Mouse (Mus musculus): ENCODE results near the gene Mrpl34.
A peak's percentile ranks its signal among the peaks of the same experiment; 100 is the strongest.

The Mrpl34 gene

DNA sequence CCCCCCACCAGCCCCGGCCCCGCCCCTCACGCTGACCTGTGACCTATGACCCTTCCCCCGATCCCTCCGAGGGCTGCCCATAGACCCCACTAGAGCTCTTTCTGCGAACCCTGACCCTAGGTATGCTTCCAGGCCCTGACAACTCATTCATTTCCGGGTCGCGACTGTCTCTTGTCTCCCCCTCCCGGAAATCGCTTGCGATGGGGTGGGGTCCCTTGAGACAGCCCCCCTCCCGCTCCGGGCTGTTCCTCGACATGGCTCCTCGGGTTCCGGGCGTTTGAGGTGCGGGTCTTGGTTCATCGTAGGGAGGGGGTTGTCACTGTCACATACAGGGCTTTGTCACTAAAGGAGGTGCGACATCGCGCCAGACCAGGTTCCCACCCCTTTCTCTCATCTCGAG is 4.7 kb downstream of the Mrpl34 start:
- DNase-seq (ENCODE audit: low read depth): no peak

- no peak for DNase-seq (ENCODE audit: low read depth)
These were observed 5.6 kb downstream of the Mrpl34 start for GRCm38 (mm10) chr8:71470146-71470912.

- DNase-seq (ENCODE audit: low read depth): no peak
These were observed 6.1 kb downstream of the Mrpl34 start for GRCm38 (mm10) chr8:71470913-71471255.

DNA sequence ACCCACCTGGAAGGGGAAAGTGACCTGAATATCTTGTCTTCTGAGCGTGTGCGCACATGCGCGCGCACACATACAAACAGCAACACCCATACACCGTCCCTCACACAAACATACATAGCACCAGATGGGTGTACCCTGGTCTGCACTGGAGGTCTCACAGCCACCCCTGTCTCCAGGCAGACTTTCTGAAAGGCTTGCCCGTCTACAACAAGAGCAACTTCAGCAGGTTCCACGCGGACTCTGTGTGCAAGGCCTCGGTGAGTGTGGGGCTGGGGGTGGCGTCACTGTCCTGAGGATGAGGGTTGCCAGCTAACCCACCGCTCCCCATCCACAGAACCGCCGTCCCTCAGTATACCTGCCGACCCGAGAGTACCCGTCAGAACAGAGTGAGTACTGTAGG is 7.1 kb downstream of the Mrpl34 start:
- no peak for DNase-seq (ENCODE audit: low read depth)

GRCm38 (mm10) chr8:71472601-71473386 is 8.0 kb downstream of the Mrpl34 start:
- DNase-seq (ENCODE audit: low read depth): no peak

GRCm38 (mm10) chr8:71474344-71474743 is 9.6 kb downstream of the Mrpl34 start:
- DNase-seq (ENCODE audit: low read depth): no peak

DNA sequence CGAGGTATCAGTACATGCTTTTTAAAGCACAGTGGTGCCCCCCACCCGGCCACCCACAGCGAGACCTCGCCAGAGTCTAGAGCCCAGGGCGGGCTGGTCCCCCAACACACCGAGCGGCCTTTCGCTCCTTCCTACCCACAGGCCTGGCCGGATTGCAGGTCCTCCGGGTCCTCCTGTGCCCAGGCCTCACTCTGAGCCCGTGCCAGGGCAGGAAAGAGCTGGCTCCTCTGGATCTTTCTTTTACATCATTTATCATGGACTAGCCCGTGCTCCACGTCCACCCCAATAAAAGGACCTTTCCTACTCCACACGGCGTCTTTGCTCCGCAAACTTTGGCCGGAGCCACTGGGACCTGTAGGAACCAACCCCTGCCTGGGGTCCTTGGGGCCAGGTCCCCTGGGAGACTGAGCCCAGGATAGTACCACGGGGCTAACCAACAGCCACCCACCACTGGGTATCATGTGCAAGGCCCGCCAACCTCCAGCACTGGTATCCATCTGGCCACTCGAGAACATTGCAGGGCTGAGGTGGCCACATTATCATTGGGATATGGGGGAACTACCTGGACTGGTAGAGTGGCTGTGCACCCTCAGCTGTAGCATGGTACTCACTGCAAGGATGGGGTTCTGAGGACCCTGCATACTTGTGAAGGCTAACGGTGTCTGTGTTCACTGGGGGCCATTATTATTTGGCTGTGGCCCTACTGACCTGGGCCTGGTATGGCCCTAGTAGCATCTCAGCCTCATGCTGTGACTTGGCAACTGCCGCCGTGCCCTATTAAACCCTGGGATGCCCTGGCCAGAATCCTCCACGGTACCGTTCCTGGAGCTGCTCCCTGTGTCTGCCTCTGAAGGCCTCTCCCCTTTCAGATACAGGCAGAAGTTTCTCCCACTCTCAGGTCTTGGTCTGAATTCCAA is 10.3 kb downstream of the Mrpl34 start:
- no peak for DNase-seq (ENCODE audit: low read depth)

DNA sequence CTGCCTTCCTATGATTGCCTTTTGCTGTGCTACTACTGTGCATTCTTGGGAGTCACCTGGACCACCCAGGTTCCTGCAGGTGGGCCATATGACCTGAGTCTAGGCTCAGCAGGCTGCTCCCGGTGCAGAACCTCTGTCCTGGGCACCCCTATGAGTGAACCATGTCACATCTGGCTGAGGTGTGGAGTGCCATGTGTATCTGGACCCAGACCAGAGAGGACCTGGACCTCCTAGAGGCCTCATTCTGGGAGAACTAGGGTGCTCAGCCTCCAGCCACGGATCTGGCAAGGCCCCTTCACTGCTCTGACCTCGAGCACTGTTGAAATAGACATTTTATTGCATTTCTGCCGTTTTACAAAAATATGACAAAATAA is 10.9 kb downstream of the Mrpl34 start:
- DNase-seq (ENCODE audit: low read depth): no peak

- no peak for DNase-seq (ENCODE audit: low read depth)
These were observed 11.6 kb downstream of the Mrpl34 start for GRCm38 (mm10) chr8:71476099-71476940.

DNA sequence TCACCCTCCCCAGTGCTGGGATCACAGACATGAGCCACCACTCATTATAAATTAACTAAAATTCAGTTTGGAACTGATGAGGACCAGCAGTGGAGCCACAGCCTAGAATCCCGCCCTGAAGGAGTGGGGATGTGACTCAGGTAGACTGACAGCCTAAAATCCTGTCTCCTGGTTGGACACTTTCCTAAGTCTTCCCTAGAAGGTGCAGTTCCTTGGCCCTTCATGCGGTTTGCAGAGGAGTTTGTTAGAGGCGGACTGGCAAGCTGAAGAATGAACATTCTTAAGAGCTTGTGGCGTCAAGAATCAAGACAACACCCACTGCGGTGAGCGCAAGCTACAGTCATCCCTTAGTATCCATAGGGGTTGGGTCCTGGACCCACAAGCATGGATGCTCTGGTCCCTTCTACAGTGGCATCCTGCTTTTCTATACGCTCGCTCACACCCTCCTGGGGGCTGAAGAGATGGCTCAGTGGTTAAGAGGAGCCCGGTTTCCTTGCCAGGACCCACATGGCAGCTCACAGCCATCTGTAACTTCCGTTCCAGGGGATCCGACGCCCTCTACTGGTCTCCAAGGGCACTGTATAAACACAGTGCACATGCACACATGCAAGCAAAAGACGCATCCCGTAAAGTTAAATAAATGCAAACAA is 12.6 kb downstream of the Mrpl34 start:
- DNase-seq (ENCODE audit: low read depth): no peak

DNA sequence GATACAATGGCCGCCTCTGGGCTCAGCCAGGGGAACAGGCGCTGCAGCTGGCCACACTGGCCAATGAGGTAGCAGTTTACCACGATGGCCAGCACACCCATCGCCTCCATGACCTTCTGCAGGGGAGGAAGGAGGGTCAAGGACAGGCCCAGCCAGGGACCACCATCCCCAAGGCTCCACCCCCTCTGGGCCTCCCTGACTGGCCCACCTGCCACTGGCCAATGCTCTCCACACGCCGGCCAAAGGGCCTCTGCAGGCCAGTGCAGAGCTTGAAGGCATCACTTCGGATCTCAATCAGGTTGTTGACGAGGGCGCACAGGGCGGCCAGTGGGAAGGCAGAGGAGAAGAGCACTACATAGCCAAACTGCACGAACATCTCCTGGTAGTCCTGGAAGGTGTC is 14.2 kb downstream of the Mrpl34 start:
- DNase-seq (ENCODE audit: low read depth): no peak

- no peak for DNase-seq (ENCODE audit: low read depth)
These were observed 19.2 kb downstream of the Mrpl34 start for GRCm38 (mm10) chr8:71483932-71484331.

DNA sequence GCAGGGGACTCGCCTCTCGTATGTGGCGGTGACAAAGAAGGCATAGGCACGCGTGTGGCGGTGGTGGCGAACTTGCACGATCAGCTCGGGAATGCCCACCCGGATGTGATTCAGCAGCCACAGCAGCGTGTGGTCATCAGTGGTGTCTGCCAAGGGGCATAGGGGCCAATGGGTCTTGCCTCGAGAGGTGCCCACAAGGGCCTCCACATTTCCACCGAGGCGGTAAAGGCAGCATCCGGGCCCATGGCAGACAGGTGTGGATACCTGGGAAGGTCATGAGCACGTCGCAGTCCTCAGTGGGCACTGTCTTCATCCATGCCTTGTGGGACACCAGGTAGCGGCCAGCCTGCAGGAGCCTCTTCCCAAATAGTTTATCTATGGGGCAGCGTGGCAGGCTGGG is 20.0 kb downstream of the Mrpl34 start:
- no peak for DNase-seq (ENCODE audit: low read depth)

DNA sequence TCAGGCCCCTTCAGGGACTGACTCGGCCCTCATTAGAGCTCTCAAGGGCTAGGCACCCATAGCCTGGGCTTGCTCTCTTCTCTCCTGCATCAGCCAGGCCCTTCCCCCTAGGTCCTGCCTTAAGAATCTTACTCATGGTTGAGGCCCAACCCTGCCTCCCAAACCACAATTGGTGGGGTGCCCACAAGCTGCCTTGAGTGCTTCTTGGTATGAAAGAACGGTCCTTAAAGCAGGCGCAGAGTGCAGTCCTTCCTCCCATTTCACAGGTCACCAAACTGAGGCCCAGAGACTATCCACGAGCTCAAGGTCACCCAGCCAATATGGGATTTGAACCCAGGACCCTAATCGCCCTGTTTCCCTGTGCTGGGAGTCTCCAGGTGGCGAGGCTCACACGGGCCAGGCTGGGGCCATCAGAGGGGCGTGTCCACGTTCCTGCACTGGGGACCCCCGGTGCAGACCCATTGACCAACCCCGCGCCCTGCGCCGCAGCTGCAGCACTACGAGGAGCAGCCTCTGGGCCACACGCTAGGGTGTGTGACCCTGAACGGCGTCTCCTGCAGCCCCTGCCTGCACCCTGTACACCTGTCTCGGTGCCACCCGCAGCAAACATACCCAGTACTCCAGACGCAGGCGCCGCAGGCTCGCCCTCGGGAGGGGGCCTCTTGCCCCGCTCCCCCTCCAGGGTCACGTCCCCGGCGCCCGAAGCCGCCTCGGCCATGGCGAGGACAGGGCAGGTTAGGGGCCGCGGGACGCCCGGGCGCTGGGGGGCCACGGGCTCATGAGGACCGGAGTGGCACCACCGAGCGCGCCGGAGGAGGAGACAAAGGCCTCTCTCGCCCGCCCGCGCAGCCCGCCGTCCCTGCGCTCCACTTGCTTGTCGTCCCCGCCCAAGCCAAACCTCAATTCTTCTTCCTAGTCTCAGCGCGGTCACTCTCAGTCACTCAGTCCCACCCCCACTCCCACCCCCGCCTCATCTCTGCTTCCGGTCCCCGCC is 20.7 kb downstream of the Mrpl34 start, which contains the start of gene Ano8:
Ano8 (minus strand) TSS at position 822 of the 994 bp plus-strand sequence.
- DNase-seq (ENCODE audit: low read depth): no peak

DNA sequence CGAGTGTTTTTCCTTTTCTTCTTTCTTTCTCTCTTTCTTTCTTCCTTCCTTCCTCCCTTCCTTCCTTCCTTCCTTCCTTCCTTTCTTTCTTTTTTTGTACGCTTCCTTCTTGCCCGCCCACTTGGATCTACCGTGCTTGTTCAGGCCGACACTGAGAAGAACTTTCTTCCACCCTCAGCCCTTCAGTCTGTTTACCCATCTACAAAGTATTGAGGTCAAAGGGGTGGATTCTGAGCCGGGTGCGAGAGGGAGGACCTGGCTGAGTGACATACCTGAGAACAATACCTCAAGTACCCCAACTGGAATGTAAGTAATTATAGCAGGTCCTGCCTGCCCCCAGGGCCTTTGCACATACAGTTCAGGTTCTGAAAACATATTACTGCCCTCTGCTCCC is 21.4 kb downstream of the Mrpl34 start:
- DNase-seq (ENCODE audit: low read depth): no peak

GRCm38 (mm10) chr8:71487691-71488445 is 23.1 kb downstream of the Mrpl34 start, which contains the start of gene Gtpbp3:
Gene Gtpbp3, plus strand, starts transcription at chr8:71488103.
- DNase-seq (ENCODE audit: low read depth): no peak

GRCm38 (mm10) chr8:71488454-71488853 is 23.7 kb downstream of the Mrpl34 start:
- peak; percentile 98 for DNase-seq (ENCODE audit: low read depth)

GRCm38 (mm10) chr8:71495039-71495438 is 30.3 kb downstream of the Mrpl34 start:
- DNase-seq (ENCODE audit: low read depth): peak; percentile 69

- DNase-seq (ENCODE audit: low read depth): no peak
These were observed 31.1 kb downstream of the Mrpl34 start for GRCm38 (mm10) chr8:71495811-71496210.

Measured in c-Kit-positive CD71-negative TER-119-negative erythroid progenitor cells, embryonic 14.5 days (primary cell).